In genomic region chr8:71397701-71398100, GRCm38 (mm10) we compare ENCODE assay signal across 8 mouse cellular contexts. TPM values are rescaled to one million over a fixed set of nuclear protein-coding genes. Genes with fewer than 3 reads are reported as not detected.
DNase-seq lines count a peak whose midpoint lies in the region; ATAC-seq and TF ChIP-seq lines count a peak whose summit lies in the region.

No protein-coding gene starts in this region.

- H3K27ac ChIP-seq in gastrocnemius, adult 2 months, result no peak overlapping the region
- no peak overlapping the region for H3K27ac ChIP-seq in forebrain, embryonic 13.5 days
- no peak overlapping the region for H3K27ac ChIP-seq in limb, embryonic 15.5 days

- peaks cover 13% of the 10 kb centered on the region for H3K36me3 ChIP-seq in C2C12 (ENCODE audit: control insufficient read depth, insufficient read depth)
- peaks cover 26% of the 10 kb centered on the region for H3K36me3 ChIP-seq in forebrain, embryonic 13.5 days (ENCODE audit: poor library complexity, severe bottlenecking)
- peaks cover 24% of the 10 kb centered on the region for H3K36me3 ChIP-seq in limb, embryonic 15.5 days

- no peaks in the 10 kb centered on the region for H3K27me3 ChIP-seq in C2C12 (ENCODE audit: control insufficient read depth, insufficient read depth, insufficient read length)
- no peaks in the 10 kb centered on the region for H3K27me3 ChIP-seq in forebrain, embryonic 13.5 days
- H3K27me3 ChIP-seq in limb, embryonic 15.5 days, result no peaks in the 10 kb centered on the region

- peak overlapping the region; percentile 34 for H3ac ChIP-seq in C2C12 (ENCODE audit: control insufficient read depth, insufficient read length, low read depth)

- intact Hi-C loops in gastrocnemius, adult 2 months (cut with DNase I), result no loop called here

- TF ChIP-seq CTCF in gastrocnemius, adult 2 months (IDR thresholded peaks at IDR 0.05), result no peak
- no peak for TF ChIP-seq CTCF in C2C12 (IDR thresholded peaks at IDR 0.05; ENCODE audit: control insufficient read depth, insufficient read depth, insufficient read length)

- H3K79me2 ChIP-seq in C2C12 (ENCODE audit: control insufficient read depth, insufficient read depth), result peaks cover 17% of the 10 kb centered on the region

- peaks cover 5% of the 10 kb centered on the region for H3K79me3 ChIP-seq in C2C12 (ENCODE audit: low read depth)

- DNase-seq in gastrocnemius, adult 2 months, result no peak
- no peak for DNase-seq in gastrocnemius, adult 18-20 months (ENCODE audit: low spot score)
- no peak for DNase-seq in right cerebral cortex, adult 2 months (ENCODE audit: low spot score in 2 of 2)
- no peak for DNase-seq in lung, postnatal 25 days (ENCODE audit: low spot score)

- ATAC-seq in forebrain, embryonic 13.5 days, result no peak
- ATAC-seq in limb, embryonic 15.5 days (ENCODE audit: insufficient number of reproducible peaks, low FRiP score, low TSS enrichment, low read depth), result no peak
- ATAC-seq in granulocyte monocyte progenitor cell, adult 5-6 weeks (replicated peaks; ENCODE audit: poor library complexity, severe bottlenecking), result no peak

- H3K4me2 ChIP-seq in forebrain, embryonic 13.5 days, result peak overlapping the region; percentile 86
- H3K4me2 ChIP-seq in limb, embryonic 15.5 days, result peak overlapping the region; percentile 77

- H3K9me3 ChIP-seq in forebrain, embryonic 13.5 days (replicated peaks), result no peaks in the 10 kb centered on the region
- no peaks in the 10 kb centered on the region for H3K9me3 ChIP-seq in limb, embryonic 15.5 days

- H3K9ac ChIP-seq in forebrain, embryonic 13.5 days, result peak overlapping the region; percentile 76; the same call in 1 of the 2 replicates
- peak overlapping the region; percentile 60 for H3K9ac ChIP-seq in limb, embryonic 15.5 days

- WGBS in forebrain, embryonic 13.5 days, result 81% methylated on average over 12 of the region's 12 CpGs
- 87% methylated on average over 12 of the region's 12 CpGs for WGBS in limb, embryonic 15.5 days

- H3K4me3 ChIP-seq in gastrocnemius, adult 2 months, result peak overlapping the region; percentile 83
- H3K4me3 ChIP-seq in C2C12 (ENCODE audit: insufficient read depth, poor library complexity, severe bottlenecking), result peak overlapping the region; percentile 84
- peak overlapping the region; percentile 77 for H3K4me3 ChIP-seq in forebrain, embryonic 13.5 days
- peak overlapping the region; percentile 60 for H3K4me3 ChIP-seq in limb, embryonic 15.5 days

- peaks cover 13% of the 10 kb centered on the region for H3K4me1 ChIP-seq in forebrain, embryonic 13.5 days
- peaks cover 9% of the 10 kb centered on the region for H3K4me1 ChIP-seq in limb, embryonic 15.5 days

TF ChIP-seq in C2C12, 6 proteins besides CTCF, POLR2A, EP300 and RAD21:
- TF ChIP-seq USF1 (IDR thresholded peaks at IDR 0.05; ENCODE audit: low read depth) (no peak), MAX (IDR thresholded peaks at IDR 0.05) (no peak), FOSL1 (IDR thresholded peaks at IDR 0.05; ENCODE audit: insufficient read depth, low read length, poor library complexity, severe bottlenecking) (no peak), MYOG (IDR thresholded peaks at IDR 0.05; ENCODE audit: control insufficient read depth, extremely low read depth, insufficient read length) (no peak), MYOD1 (IDR thresholded peaks at IDR 0.05; ENCODE audit: control insufficient read depth, insufficient read length, low read depth) (no peak), CEBPB (IDR thresholded peaks at IDR 0.05; ENCODE audit: low read depth) (no peak)

RNA-seq across cellular contexts. Expression of gene Babam1, which starts 1.0 kb away (rescaled TPM):
- total RNA-seq in gastrocnemius, adult 2 months (2021), result 10 to 100 TPM; 60.8 to 69.6 TPM
- total RNA-seq in gastrocnemius, adult 18-20 months (2021), result 10 to 100 TPM; 63.4 to 71.9 TPM
- 118 TPM for polyA plus RNA-seq in C2C12 (2012; fragmentation: generic; extraction: Trizol)
- 99.2 and 101 TPM in 2 replicates for polyA plus RNA-seq in forebrain, embryonic 13.5 days (2015; fragmentation: Nextera tagmentation; extraction: Ambion mirVana)
- polyA plus RNA-seq in limb, embryonic 15.5 days (2015; fragmentation: Nextera tagmentation; extraction: Ambion mirVana), result 84.9 and 90.7 TPM in 2 replicates
- total RNA-seq in granulocyte monocyte progenitor cell, adult 5-6 weeks (2014; fragmentation: Nextera tagmentation), result 70.0 and 84.9 TPM in 2 replicates
- total RNA-seq in granulocyte monocyte progenitor cell, adult 5-6 weeks (2017), result 98.5 and 101 TPM in 2 replicates

RNA-seq across cellular contexts. Expression of gene Ushbp1, which starts 2.1 kb away (rescaled TPM):
- 1 to 10 TPM; 6.4 to 9.3 TPM for total RNA-seq in gastrocnemius, adult 2 months (2021)
- 1 to 10 TPM; 4.7 to 6.9 TPM for total RNA-seq in gastrocnemius, adult 18-20 months (2021)
- 0.04 TPM for polyA plus RNA-seq in C2C12 (2012; fragmentation: generic; extraction: Trizol)
- 3.7 and 4.2 TPM in 2 replicates for polyA plus RNA-seq in forebrain, embryonic 13.5 days (2015; fragmentation: Nextera tagmentation; extraction: Ambion mirVana)
- polyA plus RNA-seq in limb, embryonic 15.5 days (2015; fragmentation: Nextera tagmentation; extraction: Ambion mirVana), result 10.3 and 13.4 TPM in 2 replicates
- not detected in 2 replicates for total RNA-seq in granulocyte monocyte progenitor cell, adult 5-6 weeks (2014; fragmentation: Nextera tagmentation)
- not detected in 2 replicates for total RNA-seq in granulocyte monocyte progenitor cell, adult 5-6 weeks (2017)

RNA-seq across cellular contexts. Expression of gene Ankle1, which starts 8.1 kb away (rescaled TPM):
- not detected for total RNA-seq in gastrocnemius, adult 2 months (2021)
- total RNA-seq in gastrocnemius, adult 18-20 months (2021), result not detected
- 6.3 TPM for polyA plus RNA-seq in C2C12 (2012; fragmentation: generic; extraction: Trizol)
- 30.9 and 32.3 TPM in 2 replicates for polyA plus RNA-seq in forebrain, embryonic 13.5 days (2015; fragmentation: Nextera tagmentation; extraction: Ambion mirVana)
- 30.2 and 30.6 TPM in 2 replicates for polyA plus RNA-seq in limb, embryonic 15.5 days (2015; fragmentation: Nextera tagmentation; extraction: Ambion mirVana)
- total RNA-seq in granulocyte monocyte progenitor cell, adult 5-6 weeks (2014; fragmentation: Nextera tagmentation), result 11.1 and 11.7 TPM in 2 replicates
- total RNA-seq in granulocyte monocyte progenitor cell, adult 5-6 weeks (2017), result 11.3 and 12.4 TPM in 2 replicates

RNA-seq across cellular contexts. Expression of gene Nr2f6, which starts 15.9 kb away (rescaled TPM):
- 10 to 100 TPM; 19.6 to 21.9 TPM for total RNA-seq in gastrocnemius, adult 2 months (2021)
- total RNA-seq in gastrocnemius, adult 18-20 months (2021), result 10 to 100 TPM; 20.8 to 22.4 TPM
- polyA plus RNA-seq in C2C12 (2012; fragmentation: generic; extraction: Trizol), result 73.0 TPM
- polyA plus RNA-seq in forebrain, embryonic 13.5 days (2015; fragmentation: Nextera tagmentation; extraction: Ambion mirVana), result 11.6 and 12.9 TPM in 2 replicates
- polyA plus RNA-seq in limb, embryonic 15.5 days (2015; fragmentation: Nextera tagmentation; extraction: Ambion mirVana), result 40.4 and 42.9 TPM in 2 replicates
- total RNA-seq in granulocyte monocyte progenitor cell, adult 5-6 weeks (2014; fragmentation: Nextera tagmentation), result 1.3 and 7.5 TPM in 2 replicates
- 3.3 and 4.1 TPM in 2 replicates for total RNA-seq in granulocyte monocyte progenitor cell, adult 5-6 weeks (2017)

RNA-seq across cellular contexts. Expression of gene Ocel1, which starts 26.6 kb away (rescaled TPM):
- total RNA-seq in gastrocnemius, adult 2 months (2021), result 1 to 10 TPM; 6.0 to 8.4 TPM
- 1 to 10 TPM; 6.1 to 6.2 TPM for total RNA-seq in gastrocnemius, adult 18-20 months (2021)
- polyA plus RNA-seq in C2C12 (2012; fragmentation: generic; extraction: Trizol), result 11.2 TPM
- 3.6 and 4.5 TPM in 2 replicates for polyA plus RNA-seq in forebrain, embryonic 13.5 days (2015; fragmentation: Nextera tagmentation; extraction: Ambion mirVana)
- 5.7 and 7.0 TPM in 2 replicates for polyA plus RNA-seq in limb, embryonic 15.5 days (2015; fragmentation: Nextera tagmentation; extraction: Ambion mirVana)
- 8.8 and 12.4 TPM in 2 replicates for total RNA-seq in granulocyte monocyte progenitor cell, adult 5-6 weeks (2014; fragmentation: Nextera tagmentation)
- 8.9 TPM in 2 replicates for total RNA-seq in granulocyte monocyte progenitor cell, adult 5-6 weeks (2017)

Comparison
In these comparisons a context has a peak if more than half of its experiments do, and no peak if none do; other contexts are left out.
1. RNA of gene Ushbp1, which starts 2.1 kb away (total RNA-seq): 6.4 to 9.3 TPM in gastrocnemius, adult 2 months and 4.7 to 6.9 TPM in gastrocnemius, adult 18-20 months; not detected in granulocyte monocyte progenitor cell, adult 5-6 weeks; every median in the first group is over 4 times any median in the second.
2. RNA of gene Ankle1, which starts 8.1 kb away (total RNA-seq): 11.1 to 12.4 TPM in granulocyte monocyte progenitor cell, adult 5-6 weeks; not detected in gastrocnemius, adult 2 months and not detected in gastrocnemius, adult 18-20 months; every median in the first group is over 10 times any median in the second.
3. Peak in every context shown above with its lines, with median percentiles within 50 percentile points of each other: H3K4me3 ChIP-seq.